Mouse (Mus musculus) heart, postnatal 25 days (tissue): ENCODE measurements around the gene Gabarap. TPM values are rescaled to one million over a fixed set of nuclear protein-coding genes. Genes with fewer than 3 reads are reported as not detected.
A peak's percentile ranks its signal among the peaks of the same experiment; 100 is the strongest.

Experiments
- DNase-seq: peaks from one replicate; pipeline ENCODE4 v3.0.0; 2022; ENCODE audit warnings: low spot score
- intact Hi-C: fragments of 180-260 bp; cut with DNase I; formaldehyde crosslinking; loops from one replicate; pipeline ENCODE4 v1.15.1; 2025
- microRNA-seq: library from miRNA; unstranded; fragments of <30 nt; microRNA quantifications from one replicate; pipeline ENCODE4 v1.2.0, GENCODE M21; 2022
- total RNA-seq, 2 experiments: library from RNA; stranded (reverse); gene quantifications; 2 replicates each; pipeline ENCODE4 v1.2.3; 2021

The Gabarap gene
- total RNA-seq, 2 experiments from 2014 or later = 274 to 291 TPM

DNA sequence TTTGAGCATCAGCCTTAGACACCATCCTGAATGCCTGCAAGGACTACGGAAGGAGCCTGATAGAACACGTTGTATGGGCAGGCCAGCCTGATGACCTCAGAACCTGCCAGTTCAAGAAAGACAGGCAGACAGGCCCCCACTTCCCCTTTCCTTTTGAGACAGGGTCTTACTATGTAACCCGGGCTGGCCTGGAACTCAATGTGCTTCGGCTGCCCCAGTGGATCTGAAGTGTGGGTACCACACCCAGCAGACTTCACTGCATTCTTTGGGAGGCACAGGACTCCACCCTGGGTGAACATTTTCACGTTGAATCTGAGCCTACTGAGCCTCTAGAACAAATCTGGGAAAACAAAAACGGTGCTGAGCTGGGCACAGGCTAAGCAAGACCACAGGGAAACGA lies 47.2 kb downstream of the Gabarap start:
- intact Hi-C loops = no loop called here

DNA sequence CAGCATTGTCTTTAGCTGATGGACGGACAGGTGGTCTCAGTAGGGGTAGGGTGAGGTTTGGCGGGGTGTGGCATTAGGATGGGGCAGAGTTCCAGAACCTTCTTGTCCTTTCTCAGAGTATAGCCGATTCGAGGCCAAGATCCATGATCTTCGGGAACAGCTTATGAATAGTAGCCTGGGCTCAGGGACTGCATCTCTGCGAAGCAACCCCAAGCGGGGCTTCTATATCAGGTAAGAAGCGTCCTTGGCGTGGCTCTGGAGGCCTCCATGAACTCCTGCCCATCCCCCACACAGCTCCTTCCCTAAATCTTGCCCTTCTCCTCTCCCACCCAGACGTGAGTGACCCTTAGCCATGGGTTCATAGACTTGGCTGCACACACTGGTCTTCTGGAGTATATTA lies 48.7 kb downstream of the Gabarap start:
- no peak for DNase-seq
- intact Hi-C loops = no loop called here

More for the DNA sequence above, 47.2 kb downstream of the Gabarap start:
- no peak for DNase-seq

- no peak for DNase-seq
- intact Hi-C loops = no loop called here
Measured at GRCm38 (mm10) chr11:70040184-70040583, 49.2 kb downstream of the Gabarap start.

DNA sequence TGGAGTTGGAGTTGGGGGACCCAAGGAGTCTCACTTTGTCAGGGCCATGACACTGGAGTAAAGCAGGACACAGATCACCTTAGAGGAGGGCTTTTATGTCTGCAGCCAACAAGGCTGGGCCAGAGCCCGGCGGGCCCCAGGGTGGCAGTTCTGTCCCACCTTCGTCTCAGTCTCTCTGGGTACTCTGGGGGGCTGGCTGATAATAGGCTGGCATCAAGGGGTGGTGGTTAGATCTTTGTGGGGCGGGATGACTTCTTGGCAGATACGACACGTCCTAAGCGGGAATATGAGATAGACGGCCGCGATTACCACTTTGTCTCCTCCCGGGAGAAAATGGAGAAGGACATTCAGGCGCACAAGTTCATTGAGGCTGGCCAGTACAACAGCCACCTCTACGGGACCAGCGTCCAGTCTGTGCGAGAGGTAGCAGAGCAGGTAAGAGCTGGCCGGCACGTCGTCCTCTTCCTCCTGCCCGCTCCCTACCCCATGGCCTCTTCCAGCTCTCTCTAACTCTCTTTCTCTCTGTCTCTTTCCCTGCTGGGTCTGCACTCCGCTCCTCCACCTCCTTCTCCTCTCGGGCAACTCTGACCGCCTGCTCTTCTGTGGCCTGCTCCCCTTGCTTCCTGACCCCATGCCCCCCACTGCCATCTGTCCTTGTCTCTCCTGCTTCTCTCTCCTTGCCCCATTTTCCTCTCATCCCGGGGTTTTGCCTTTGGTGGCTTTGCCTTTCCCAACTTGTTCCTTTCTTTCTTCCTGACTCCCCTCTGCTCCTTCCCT lies 51.6 kb downstream of the Gabarap start:
- no peak for DNase-seq
- intact Hi-C loops = no loop called here

GRCm38 (mm10) chr11:70043665-70044064 lies 52.7 kb downstream of the Gabarap start:
- DNase-seq = no peak
- intact Hi-C loops = no loop called here

Small RNA genes within 50 kb of the gene (microRNA-seq; reads per million reads assigned to microRNA genes)
- gene Gm44349 = not detected
- gene Mir324 = 2,489 reads per million, percentile 87 among the genes with 10 or more reads in this experiment

Other genes starting within 250 kb of the Gabarap start
- 10 to 100 TPM; 28.6 to 30.4 TPM for gene Polr2a, start 232.5 kb upstream of the Gabarap start, total RNA-seq
- gene Slc35g3, start 229.2 kb upstream of the Gabarap start, total RNA-seq = not detected
- 10 to 100 TPM; 33.3 to 39.6 TPM for gene Zbtb4, start 225.2 kb upstream of the Gabarap start, total RNA-seq
- 1 to 10 TPM; 4.8 to 5.0 TPM for gene Chrnb1, start 195.2 kb upstream of the Gabarap start, total RNA-seq
- gene Fgf11, start 189.3 kb upstream of the Gabarap start, total RNA-seq = 1 to 10 TPM; 2.2 to 2.4 TPM
- under 1 TPM; 0.26 to 0.45 TPM for gene Tmem102, start 185.5 kb upstream of the Gabarap start, total RNA-seq
- gene Gm39566, start 175.8 kb upstream of the Gabarap start, total RNA-seq = not detected
- gene Spem2, start 172.7 kb upstream of the Gabarap start, total RNA-seq = not detected
- not detected for gene Spem1, start 169.0 kb upstream of the Gabarap start, total RNA-seq
- 1 to 10 TPM; 4.4 to 5.4 TPM for gene Nlgn2, start 153.4 kb upstream of the Gabarap start, total RNA-seq
- gene Tmem256, start 152.6 kb upstream of the Gabarap start, total RNA-seq = 100 to 1,000 TPM; 186 to 199 TPM
- 10 to 100 TPM; 24.4 to 24.9 TPM for gene Plscr3, start 144.8 kb upstream of the Gabarap start, total RNA-seq
- gene Tnk1, start 132.4 kb upstream of the Gabarap start, total RNA-seq = under 1 TPM in 1 of 2 experiments, not detected in 1; 0.14 TPM
- gene Tmem95, start 113.1 kb upstream of the Gabarap start, total RNA-seq = not detected
- gene Kctd11, start 109.7 kb upstream of the Gabarap start, total RNA-seq = 1 to 10 TPM; 2.5 to 3.5 TPM
- 1 to 10 TPM in 1 of 2 experiments, under 1 TPM in 1; 0.88 to 1.1 TPM for gene Acap1, start 95.6 kb upstream of the Gabarap start, total RNA-seq
- gene 2810408A11Rik, start 90.2 kb upstream of the Gabarap start, total RNA-seq = under 1 TPM; 0.17 to 0.23 TPM
- gene Neurl4, start 90.1 kb upstream of the Gabarap start, total RNA-seq = 10 to 100 TPM; 44.9 to 46.0 TPM
- 10 to 100 TPM; 24.1 to 26.7 TPM for gene Gps2, start 77.3 kb upstream of the Gabarap start, total RNA-seq
- 100 to 1,000 TPM; 427 TPM for gene Eif5a, start 69.2 kb upstream of the Gabarap start, total RNA-seq
- gene Ybx2, start 55.3 kb upstream of the Gabarap start, total RNA-seq = 10 to 100 TPM; 18.8 to 23.4 TPM
- gene Slc2a4, start 43.0 kb upstream of the Gabarap start, total RNA-seq = 100 to 1,000 TPM; 325 to 365 TPM
- gene Cldn7, start 26.4 kb upstream of the Gabarap start, total RNA-seq = not detected
- 100 to 1,000 TPM; 149 to 180 TPM for gene Ctdnep1, start 10.0 kb upstream of the Gabarap start, total RNA-seq
- 10 to 100 TPM; 48.3 to 51.5 TPM for gene Elp5, start 8.6 kb upstream of the Gabarap start, total RNA-seq
- 10 to 100 TPM; 22.6 to 25.3 TPM for gene Phf23, start 4.6 kb downstream of the Gabarap start, total RNA-seq
- 1 to 10 TPM; 3.9 to 5.2 TPM for gene Dvl2, start 9.5 kb downstream of the Gabarap start, total RNA-seq
- 1,000 to 10,000 TPM; 1,206 to 1,290 TPM for gene Acadvl, start 24.3 kb downstream of the Gabarap start, total RNA-seq
- 1 to 10 TPM; 6.6 to 8.1 TPM for gene Dlg4, start 25.8 kb downstream of the Gabarap start, total RNA-seq
- gene Asgr1, start 62.9 kb downstream of the Gabarap start, total RNA-seq = not detected
- not detected for gene Asgr2, start 101.5 kb downstream of the Gabarap start, total RNA-seq
- 1 to 10 TPM; 4.3 to 4.4 TPM for gene Mgl2, start 139.2 kb downstream of the Gabarap start, total RNA-seq
- 1 to 10 TPM; 2.0 to 2.3 TPM for gene Clec10a, start 165.1 kb downstream of the Gabarap start, total RNA-seq
- under 1 TPM in 1 of 2 experiments, not detected in 1; 0.45 TPM for gene Slc16a11, start 221.6 kb downstream of the Gabarap start, total RNA-seq
- 1 to 10 TPM; 4.2 to 4.8 TPM for gene Slc16a13, start 229.9 kb downstream of the Gabarap start, total RNA-seq
- gene Bcl6b, start 238.7 kb downstream of the Gabarap start, total RNA-seq = 10 to 100 TPM; 20.0 to 22.3 TPM
- 10 to 100 TPM; 31.4 to 36.7 TPM for gene 0610010K14Rik, start 246.8 kb downstream of the Gabarap start, total RNA-seq
- gene Gm21988, start 248.7 kb downstream of the Gabarap start, total RNA-seq = 1 to 10 TPM; 2.1 to 2.3 TPM
- 100 to 1,000 TPM in 1 of 2 experiments, 10 to 100 TPM in 1; 87.9 to 103 TPM for gene Rnasek, start 248.7 kb downstream of the Gabarap start, total RNA-seq